Mouse (Mus musculus) neural tube, embryonic 15.5 days (tissue): ENCODE results near the gene Auts2. TPM values are rescaled to one million over a fixed set of nuclear protein-coding genes. Genes with fewer than 3 reads are reported as not detected.

Experiments
- ATAC-seq: fragments of 200-750 bp; cut with Nextera tagmentation; 2 replicates; pipeline ENCODE4 v1.8.0; 2017; ENCODE audit warnings: mild to moderate bottlenecking, moderate TSS enrichment, moderate library complexity; ENCODE audit not compliant: low FRiP score
- H3K27ac ChIP-seq: fragments of 300-500 bp; sonication (generic); replicated peaks from 2 replicates; pipeline ENCODE4 v1.5.1; 2015; ENCODE audit warnings: mild to moderate bottlenecking, inconsistent platforms
- H3K27me3 ChIP-seq: fragments of 300-500 bp; sonication (generic); replicated peaks from 2 replicates; pipeline ENCODE4 v1.6.1; 2015; ENCODE audit warnings: inconsistent platforms
- H3K36me3 ChIP-seq: fragments of 300-500 bp; sonication (generic); 2 replicates; pipeline ENCODE4 v1.6.1; 2015; ENCODE audit warnings: inconsistent platforms
- H3K4me1 ChIP-seq: fragments of 300-500 bp; sonication (generic); 2 replicates; pipeline ENCODE4 v1.6.1; 2015; ENCODE audit warnings: inconsistent platforms
- H3K4me2 ChIP-seq: fragments of 300-500 bp; sonication (generic); 2 replicates; pipeline ENCODE4 v1.6.1; 2015; ENCODE audit warnings: inconsistent platforms, mild to moderate bottlenecking, moderate library complexity
- H3K4me3 ChIP-seq: fragments of 300-500 bp; sonication (generic); replicated peaks from 2 replicates; pipeline ENCODE4 v1.5.1; 2015; ENCODE audit warnings: mild to moderate bottlenecking, inconsistent platforms
- H3K9ac ChIP-seq: fragments of 300-500 bp; sonication (generic); replicated peaks from 2 replicates; pipeline ENCODE4 v1.6.1; 2015; ENCODE audit warnings: mild to moderate bottlenecking, inconsistent platforms
- H3K9me3 ChIP-seq: fragments of 300-500 bp; sonication (generic); replicated peaks from 2 replicates; pipeline ENCODE4 v1.6.1; 2016; ENCODE audit warnings: inconsistent platforms
- WGBS: fragments of 180-500 bp; shearing (Covaris S2); methylation state at CpG from one replicate; pipeline ENCODE4 v1.1.7; 2015; ENCODE audit warnings: mixed read lengths; 5-methylcytosine and 5-hydroxymethylcytosine counted together
- polyA plus RNA-seq: library from polyadenylated mRNA; unstranded; fragments of >200 nt; fragmentation: Nextera tagmentation; extraction: Ambion mirVana; gene quantifications from 2 replicates; pipeline ENCODE4 v1.2.1, GENCODE M21; 2015

Gene Auts2
- polyA plus RNA-seq, 1 experiment from 2014 or later = 52.5 TPM

DNA sequence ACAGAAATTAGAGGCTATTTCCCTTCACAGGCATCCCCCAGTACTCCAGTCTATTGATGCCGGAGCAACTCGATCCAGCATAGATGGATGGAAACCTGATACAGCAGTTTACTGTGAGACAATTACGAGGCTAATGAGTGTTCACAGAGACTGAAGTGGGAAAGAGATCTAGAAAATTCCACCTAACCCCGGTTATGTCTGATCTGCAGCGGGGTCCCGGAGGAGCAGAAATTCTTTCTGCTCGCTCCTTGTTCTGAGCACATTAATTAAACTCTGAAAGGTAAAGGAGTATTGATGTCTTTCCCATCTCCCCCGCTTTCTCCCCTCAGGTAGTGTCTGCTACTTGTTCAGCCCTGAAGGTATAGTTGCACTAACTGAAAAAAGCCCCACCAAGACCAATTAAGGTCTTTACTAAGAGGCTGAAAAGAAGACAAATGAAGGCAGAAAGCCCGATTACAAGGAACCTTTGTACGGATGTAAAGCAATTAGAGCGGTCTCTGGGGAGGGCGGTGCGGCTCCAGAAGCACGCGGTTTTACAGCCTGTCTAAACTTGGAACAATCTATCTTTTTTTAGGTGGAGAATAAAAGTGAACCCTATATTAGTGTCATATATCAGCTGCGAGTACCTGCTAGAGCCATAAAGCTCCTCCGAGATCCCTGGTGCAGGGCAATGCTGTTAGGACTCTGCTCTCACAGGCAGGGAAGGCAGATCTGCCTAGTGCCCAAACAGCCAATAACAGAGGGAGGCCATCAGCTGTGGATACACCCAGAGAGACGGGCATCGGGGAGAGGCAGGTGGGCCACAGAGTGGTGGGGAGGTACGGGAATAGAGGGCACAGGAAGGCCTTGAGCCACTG, 691.3 kb downstream of the Auts2 start:
- no peaks in the 10 kb centered on the region for H3K27me3 ChIP-seq
- H3K4me1 ChIP-seq = peaks cover 40% of the 10 kb centered on the region
- H3K36me3 ChIP-seq = no peaks in the 10 kb centered on the region
- WGBS = 11% methylated on average over 20 of the region's 20 CpGs
- H3K9me3 ChIP-seq = no peaks in the 10 kb centered on the region
- H3K4me2 ChIP-seq = peak overlapping the region; percentile 40
- peak; percentile 72 for ATAC-seq
- no peak overlapping the region for H3K9ac ChIP-seq
- H3K27ac ChIP-seq = peak overlapping the region; percentile 61
- H3K4me3 ChIP-seq = no peak overlapping the region

DNA sequence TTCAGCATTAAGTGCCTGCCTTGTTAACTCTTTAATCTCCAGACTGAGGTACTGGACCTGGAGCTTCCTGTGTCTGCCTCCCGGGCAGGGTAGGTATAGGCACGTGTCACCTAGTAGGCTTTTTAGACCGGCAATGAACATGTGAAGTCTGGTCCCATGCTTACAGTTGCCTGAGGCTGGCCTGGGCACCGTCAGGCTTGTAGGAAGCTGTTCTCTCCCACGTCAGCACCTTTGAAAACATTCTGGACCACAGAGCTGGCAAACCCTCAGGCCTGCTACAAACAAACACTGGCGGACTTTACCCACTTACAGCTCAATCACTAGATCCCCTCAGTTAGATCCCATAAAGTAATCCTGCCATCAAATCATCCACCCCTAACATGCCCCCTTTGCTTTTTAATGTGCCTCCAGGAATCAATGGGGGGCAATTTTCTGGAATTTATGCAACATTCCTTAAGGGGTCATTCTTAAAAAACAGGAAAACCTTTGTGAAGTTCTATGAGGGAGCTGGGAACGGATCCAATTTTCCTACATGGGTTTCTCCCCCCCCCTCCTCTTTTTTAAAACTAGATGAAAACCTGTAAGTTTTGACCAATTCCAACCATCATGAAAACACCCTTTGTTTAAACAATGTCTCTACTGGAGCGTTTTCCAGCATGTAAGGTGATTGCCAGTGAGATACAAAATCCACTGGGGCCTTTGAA, 692.4 kb downstream of the Auts2 start:
- Histone ChIP-seq H3K4me1 (peaks cover 36% of the 10 kb centered on the region), H3K9ac (no peak overlapping the region), H3K36me3 (no peaks in the 10 kb centered on the region), H3K4me2 (no peak overlapping the region), H3K9me3 (no peaks in the 10 kb centered on the region), H3K4me3 (no peak overlapping the region), H3K27ac (peak overlapping the region; percentile 61), H3K27me3 (no peaks in the 10 kb centered on the region)
- WGBS = 46% methylated on average over 8 of the region's 8 CpGs
- ATAC-seq = no peak

- no peak overlapping the region for H3K4me3 ChIP-seq
- no peaks in the 10 kb centered on the region for H3K9me3 ChIP-seq
- no peaks in the 10 kb centered on the region for H3K27me3 ChIP-seq
- ATAC-seq = no peak
- H3K4me2 ChIP-seq = no peak overlapping the region
- no peak overlapping the region for H3K27ac ChIP-seq
- 49% methylated on average over 3 of the region's 3 CpGs for WGBS
- H3K9ac ChIP-seq = no peak overlapping the region
- no peaks in the 10 kb centered on the region for H3K36me3 ChIP-seq
- H3K4me1 ChIP-seq = peaks cover 32% of the 10 kb centered on the region
Measured at GRCm38 (mm10) chr5:131849644-131850043, 693.5 kb downstream of the Auts2 start.

DNA sequence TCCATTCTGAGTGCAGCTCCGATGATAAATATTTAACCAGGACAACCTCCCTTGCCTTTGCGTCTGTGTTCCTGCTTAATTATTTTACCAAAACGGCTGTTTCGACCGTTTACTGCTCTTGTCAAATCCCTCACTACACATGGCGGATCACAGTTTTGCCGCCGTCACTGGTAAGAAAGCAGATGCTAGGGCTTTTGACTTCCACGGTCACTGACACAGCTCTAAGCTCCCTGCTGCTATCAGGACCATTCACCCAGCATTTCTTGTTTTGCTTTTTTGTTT, 698.7 kb downstream of the Auts2 start:
- H3K4me2 ChIP-seq = peak overlapping the region; percentile 5; the same call in 1 of the 2 replicates
- WGBS = 13% methylated on average over 9 of the region's 9 CpGs
- no peak; the same call in 1 of the 2 replicates for ATAC-seq
- H3K27me3 ChIP-seq = no peaks in the 10 kb centered on the region
- peak overlapping the region; percentile 65 for H3K27ac ChIP-seq
- H3K9ac ChIP-seq = no peak overlapping the region
- no peaks in the 10 kb centered on the region for H3K36me3 ChIP-seq
- no peaks in the 10 kb centered on the region for H3K9me3 ChIP-seq
- peaks cover 26% of the 10 kb centered on the region for H3K4me1 ChIP-seq
- no peak overlapping the region for H3K4me3 ChIP-seq

DNA sequence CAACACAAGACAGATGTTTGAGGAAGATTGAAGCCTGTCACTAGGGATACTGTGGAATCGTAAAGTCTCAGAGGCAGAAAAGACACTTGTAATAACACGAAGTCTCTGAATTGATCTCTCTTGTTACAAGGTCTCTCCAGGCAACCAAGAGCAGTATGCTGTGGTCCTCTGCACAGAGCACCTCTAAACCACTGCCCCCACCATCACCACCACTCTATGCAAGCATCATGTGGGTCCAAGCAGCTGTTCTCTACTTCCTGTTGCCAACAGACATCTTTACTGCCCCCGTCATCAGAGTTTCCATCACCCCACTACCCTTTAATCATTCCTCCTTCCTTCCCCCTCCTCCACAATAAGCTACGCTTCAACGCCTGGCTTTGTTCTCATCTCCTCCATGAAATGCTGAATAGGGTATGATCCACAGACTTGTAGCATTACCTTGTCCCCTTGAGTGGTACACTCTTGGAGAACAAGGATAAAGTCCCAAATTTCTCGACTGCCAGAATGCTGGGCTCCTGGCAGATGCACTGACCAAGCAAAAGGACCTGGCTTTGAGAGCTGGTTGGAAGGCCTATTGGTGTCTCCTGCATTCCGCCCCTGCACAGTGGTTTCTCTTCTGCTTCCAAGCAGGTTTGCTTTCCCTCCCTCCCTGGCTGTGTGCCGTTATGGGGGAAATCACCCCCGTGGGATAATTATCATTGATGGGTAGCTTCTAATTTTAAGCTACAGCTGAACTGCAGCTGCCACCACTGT, 699.2 kb downstream of the Auts2 start:
- peak overlapping the region; percentile 5; the same call in 1 of the 2 replicates for H3K4me2 ChIP-seq
- ATAC-seq = peak; percentile 59
- peak overlapping the region; percentile 65 for H3K27ac ChIP-seq

DNA sequence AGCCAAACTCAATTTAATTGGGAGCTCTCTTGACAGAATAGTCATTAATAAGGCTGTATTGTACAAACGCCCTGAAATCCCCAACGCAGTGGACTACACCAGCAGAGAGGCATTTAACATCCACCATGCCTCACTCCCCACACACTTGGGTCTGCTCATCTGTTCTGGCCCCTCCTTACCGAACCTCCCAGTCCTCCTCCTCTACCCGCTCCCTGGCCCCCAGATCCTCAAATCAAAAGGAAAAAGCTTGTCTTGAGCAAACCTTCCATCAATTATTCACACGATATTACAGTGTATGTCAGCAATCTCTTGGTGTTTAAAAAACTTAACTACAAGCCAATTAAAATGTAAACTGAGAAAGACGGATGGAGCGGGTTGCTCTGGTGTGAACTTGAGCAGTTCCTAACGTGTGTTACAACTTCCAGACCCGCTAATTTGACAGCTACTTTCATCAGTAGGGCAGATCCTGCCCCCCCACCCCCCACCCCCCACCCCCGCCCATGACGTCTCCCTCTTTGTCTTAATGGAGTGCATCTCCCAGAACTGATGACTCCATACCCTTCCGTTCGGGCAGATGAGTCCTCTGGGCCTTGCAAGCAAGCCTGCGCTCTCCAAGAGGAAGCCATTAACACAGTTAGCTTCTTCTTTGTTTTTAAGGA, 703.4 kb downstream of the Auts2 start:
- H3K27ac ChIP-seq = no peak overlapping the region
- WGBS = 57% methylated on average over 14 of the region's 14 CpGs
- H3K9ac ChIP-seq = no peak overlapping the region
- no peaks in the 10 kb centered on the region for H3K27me3 ChIP-seq
- no peaks in the 10 kb centered on the region for H3K36me3 ChIP-seq
- no peak overlapping the region for H3K4me3 ChIP-seq
- H3K4me1 ChIP-seq = peaks cover 25% of the 10 kb centered on the region
- no peak overlapping the region for H3K4me2 ChIP-seq
- H3K9me3 ChIP-seq = no peaks in the 10 kb centered on the region
- ATAC-seq = no peak

More for the DNA sequence above, 699.2 kb downstream of the Auts2 start:
- peaks cover 28% of the 10 kb centered on the region for H3K4me1 ChIP-seq
- WGBS = 28% methylated on average over 9 of the region's 9 CpGs
- no peaks in the 10 kb centered on the region for H3K9me3 ChIP-seq
- no peaks in the 10 kb centered on the region for H3K27me3 ChIP-seq
- H3K4me3 ChIP-seq = no peak overlapping the region
- no peaks in the 10 kb centered on the region for H3K36me3 ChIP-seq
- no peak overlapping the region for H3K9ac ChIP-seq

DNA sequence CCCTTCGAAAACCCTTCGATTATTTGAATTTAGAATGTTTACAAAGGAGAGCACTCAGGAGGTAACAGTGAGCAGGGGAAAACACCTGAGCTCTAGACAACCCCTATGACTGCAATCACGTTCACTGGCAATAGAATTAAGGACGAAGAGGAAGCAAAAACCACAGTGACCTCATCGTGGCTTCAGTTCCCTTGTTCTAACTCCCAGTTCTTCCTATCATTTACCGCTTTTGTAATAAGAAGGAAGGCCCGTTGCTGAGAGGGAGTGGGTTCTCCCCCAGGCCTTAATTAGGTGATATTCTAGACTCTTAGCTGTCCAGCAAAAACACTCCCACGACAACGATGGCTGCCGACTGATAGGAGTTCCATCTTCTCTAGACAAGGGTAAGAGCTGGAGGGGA, 704.1 kb downstream of the Auts2 start:
- no peak overlapping the region for H3K9ac ChIP-seq
- no peak overlapping the region for H3K4me3 ChIP-seq
- no peaks in the 10 kb centered on the region for H3K27me3 ChIP-seq
- H3K4me2 ChIP-seq = no peak overlapping the region
- ATAC-seq = no peak
- no peaks in the 10 kb centered on the region for H3K36me3 ChIP-seq
- peaks cover 19% of the 10 kb centered on the region for H3K4me1 ChIP-seq
- no peak overlapping the region for H3K27ac ChIP-seq
- no peaks in the 10 kb centered on the region for H3K9me3 ChIP-seq
- 80% methylated on average over 10 of the region's 10 CpGs for WGBS

DNA sequence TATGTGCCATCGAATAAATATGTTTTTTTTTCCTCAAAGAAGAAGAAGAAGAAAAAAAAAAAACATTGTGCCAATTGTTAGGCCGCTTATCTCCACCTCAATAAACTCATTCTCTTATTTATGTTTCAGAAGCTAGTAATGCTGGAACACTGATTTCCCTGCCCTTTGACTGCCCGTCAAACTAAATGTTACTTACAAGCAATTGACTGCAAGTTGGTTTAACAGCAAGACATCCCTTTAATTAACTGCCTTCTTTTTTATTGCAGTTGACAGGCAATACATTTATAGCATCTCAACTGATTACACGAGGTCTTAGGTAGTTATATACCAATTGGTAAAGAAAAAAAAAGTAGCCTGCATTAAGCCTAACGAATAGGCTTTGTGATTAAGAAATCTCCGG, 705.1 kb downstream of the Auts2 start:
- no peak overlapping the region for H3K4me3 ChIP-seq
- H3K27ac ChIP-seq = no peak overlapping the region
- no peak overlapping the region for H3K4me2 ChIP-seq
- H3K27me3 ChIP-seq = no peaks in the 10 kb centered on the region
- WGBS = 35% methylated on average over 6 of the region's 6 CpGs
- ATAC-seq = no peak
- H3K4me1 ChIP-seq = peaks cover 21% of the 10 kb centered on the region
- no peaks in the 10 kb centered on the region for H3K36me3 ChIP-seq
- H3K9ac ChIP-seq = no peak overlapping the region
- no peaks in the 10 kb centered on the region for H3K9me3 ChIP-seq

- H3K9me3 ChIP-seq = no peaks in the 10 kb centered on the region
- H3K27ac ChIP-seq = no peak overlapping the region
- no peaks in the 10 kb centered on the region for H3K27me3 ChIP-seq
- H3K4me3 ChIP-seq = no peak overlapping the region
- 57% methylated on average over 6 of the region's 6 CpGs for WGBS
- no peak for ATAC-seq
- H3K4me1 ChIP-seq = peaks cover 26% of the 10 kb centered on the region
- no peak overlapping the region for H3K4me2 ChIP-seq
- H3K36me3 ChIP-seq = no peaks in the 10 kb centered on the region
- no peak overlapping the region for H3K9ac ChIP-seq
Measured at GRCm38 (mm10) chr5:131836014-131836735, 707.0 kb downstream of the Auts2 start.

- no peaks in the 10 kb centered on the region for H3K27me3 ChIP-seq
- 25% methylated on average over 19 of the region's 19 CpGs for WGBS
Measured at GRCm38 (mm10) chr5:131832891-131833876, 710.0 kb downstream of the Auts2 start.

More at GRCm38 (mm10) chr5:131832891-131833876, 710.0 kb downstream of the Auts2 start:
- peaks cover 17% of the 10 kb centered on the region for H3K4me1 ChIP-seq
- H3K4me2 ChIP-seq = no peak overlapping the region
- no peaks in the 10 kb centered on the region for H3K36me3 ChIP-seq
- H3K27ac ChIP-seq = peak overlapping the region; percentile 54; the same call in 1 of the 2 replicates
- no peak overlapping the region for H3K9ac ChIP-seq
- no peaks in the 10 kb centered on the region for H3K9me3 ChIP-seq
- H3K4me3 ChIP-seq = no peak overlapping the region
- peak; percentile 45 for ATAC-seq
